Mouse (Mus musculus) ES-E14 (cell line): ENCODE results near the gene Bmp6. TPM values are rescaled to one million over a fixed set of nuclear protein-coding genes. Genes with fewer than 3 reads are reported as not detected.

Experiments used
- DNase-seq: peaks from one replicate; pipeline ENCODE4 v3.0.0-alpha.2; 2013; ENCODE audit warnings: low read depth, low spot score
- H3K27ac ChIP-seq: 2 replicates; pipeline ENCODE4 v1.5.1; 2012; ENCODE audit warnings: low read depth, mild to moderate bottlenecking, low read length, moderate library complexity, mixed read lengths; ENCODE audit not compliant: poor library complexity, insufficient read depth, severe bottlenecking
- H3K36me3 ChIP-seq: 2 replicates; pipeline ENCODE4 v1.6.1; 2012; ENCODE audit warnings: mild to moderate bottlenecking, low read length, moderate library complexity, mixed read lengths; ENCODE audit not compliant: control insufficient read depth, poor library complexity, insufficient read depth, severe bottlenecking
- H3K4me1 ChIP-seq, 2 experiments: fragments of 150-350 bp in 1 of 2; sonication (generic) in 1 of 2; 2 replicates each; pipeline ENCODE4 v1.6.1; 2012; ENCODE audit warnings: low read length in 2 of 2, mild to moderate bottlenecking in 1 of 2, mixed read lengths in 1 of 2; ENCODE audit not compliant: control insufficient read depth in 2 of 2, insufficient read depth in 2 of 2, poor library complexity in 1 of 2
- H3K4me3 ChIP-seq, 2 experiments: fragments of 150-350 bp in 1 of 2; sonication (generic) in 1 of 2; 2 replicates each; pipeline ENCODE4 v1.5.1; 2012; ENCODE audit warnings: low read length in 2 of 2, low read depth in 1 of 2, mild to moderate bottlenecking in 1 of 2, mixed read lengths in 1 of 2; ENCODE audit not compliant: insufficient read depth in 1 of 2, poor library complexity in 1 of 2, severe bottlenecking in 1 of 2
- H3K9ac ChIP-seq: 2 replicates; pipeline ENCODE4 v1.6.1; 2012; ENCODE audit warnings: low read depth, mild to moderate bottlenecking, low read length, mixed read lengths; ENCODE audit not compliant: poor library complexity, insufficient read depth, severe bottlenecking
- H3K9me3 ChIP-seq: fragments of 150-350 bp; sonication (generic); 2 replicates; pipeline ENCODE4 v1.6.1; 2012; ENCODE audit warnings: low read depth, mild to moderate bottlenecking, low read length; ENCODE audit not compliant: control insufficient read depth, insufficient read depth
- CHD2 ChIP-seq: IDR thresholded peaks from 2 replicates; pipeline ENCODE4 v1.6.1; 2014; ENCODE audit warnings: mild to moderate bottlenecking, low read depth, low read length, inconsistent platforms
- HCFC1 ChIP-seq: IDR thresholded peaks from 2 replicates; pipeline ENCODE4 v1.6.1; 2012; ENCODE audit warnings: low read length, inconsistent platforms, borderline replicate concordance; ENCODE audit not compliant: insufficient read depth
- MAFK ChIP-seq: IDR thresholded peaks from 2 replicates; pipeline ENCODE4 v1.6.1; 2014; ENCODE audit warnings: mild to moderate bottlenecking, low read depth, low read length, inconsistent platforms; ENCODE audit not compliant: insufficient read depth
- ZC3H11A ChIP-seq: IDR thresholded peaks from 2 replicates; pipeline ENCODE4 v1.6.1; 2012; ENCODE audit warnings: low read depth, mild to moderate bottlenecking, inconsistent platforms, low read length, borderline replicate concordance
- ZNF384 ChIP-seq: IDR thresholded peaks from 2 replicates; pipeline ENCODE4 v1.6.1; 2012; ENCODE audit warnings: low read depth, low read length, inconsistent platforms
- in situ Hi-C, 2 experiments: fragments of 600-800 bp; cut with MboI; formaldehyde crosslinking; loops; one replicate each; pipeline ENCODE4 v1.15.1; 2025; ENCODE audit warnings: low sequenced_read_pairs in 2 of 2, inconsistent platforms in 1 of 2; ENCODE audit not compliant: unreplicated experiment in 2 of 2
- total RNA-seq: library from RNA; depleted of rRNA; stranded (reverse); fragments of 300-350 nt; gene quantifications from 2 replicates; pipeline ENCODE4 v1.2.3, GENCODE M21; 2012

Gene Bmp6
- total RNA-seq, 1 experiment, result 2.1 TPM

DNA sequence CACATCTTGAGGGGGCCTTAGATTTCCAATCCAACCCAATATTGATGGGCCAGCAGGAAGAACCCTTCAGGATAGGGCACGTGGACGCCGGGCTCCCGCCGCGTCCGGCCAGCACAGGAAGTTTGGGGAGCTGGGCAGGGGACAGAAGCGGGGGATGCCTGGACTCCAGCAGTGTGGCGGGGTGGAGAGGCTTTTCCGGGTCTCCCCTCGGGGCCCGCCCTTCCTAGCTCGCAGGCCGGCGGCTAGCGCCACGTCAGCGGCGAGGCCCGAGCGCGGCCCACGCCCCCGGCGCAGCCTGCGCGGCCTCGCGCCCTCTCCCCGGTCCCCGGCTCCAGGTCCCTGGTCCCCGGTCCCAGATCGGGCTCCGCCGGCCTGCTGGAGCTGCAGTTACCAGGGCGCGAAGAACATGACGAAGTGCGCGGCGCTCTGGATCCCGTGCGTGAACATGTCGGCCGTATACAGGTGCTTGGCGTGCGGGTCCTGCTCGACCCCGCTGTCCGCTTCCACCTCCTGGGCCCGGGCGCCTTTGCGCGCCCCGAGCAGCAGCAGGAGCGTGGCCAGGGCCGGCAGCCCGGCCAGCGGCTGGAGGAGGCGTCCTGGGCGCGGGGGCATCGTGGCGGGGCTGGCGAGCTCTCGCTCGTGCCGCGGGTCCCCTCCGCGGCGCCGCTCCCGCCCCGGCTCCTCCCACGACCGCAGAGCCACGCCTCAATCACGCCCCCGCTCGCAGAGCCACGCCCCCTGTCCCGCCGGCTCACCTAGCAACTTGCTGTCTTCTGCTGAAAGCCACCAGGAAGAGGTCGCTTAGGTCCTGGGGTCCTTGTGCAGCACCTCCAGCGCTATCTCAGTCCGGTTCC lies 183.1 kb downstream of the Bmp6 start:
- H3K9me3 ChIP-seq, result no peaks in the 10 kb centered on the region
- TF ChIP-seq HCFC1 (no peak; the same call in 1 of the 2 replicates), MAFK (no peak)
- peaks cover 0 to 9% of the 10 kb centered on the region in 2 experiments; a peak in 2 of 4 replicates for H3K4me1 ChIP-seq
- H3K27ac ChIP-seq, result no peak overlapping the region
- H3K9ac ChIP-seq, result peak overlapping the region; percentile 92
- H3K4me3 ChIP-seq, result peak overlapping the region; percentile 85 to 86
- in situ Hi-C loops, result no loop called here
- peaks cover 3% of the 10 kb centered on the region; the same call in 1 of the 2 replicates for H3K36me3 ChIP-seq
- peak; percentile 61 for DNase-seq

DNA sequence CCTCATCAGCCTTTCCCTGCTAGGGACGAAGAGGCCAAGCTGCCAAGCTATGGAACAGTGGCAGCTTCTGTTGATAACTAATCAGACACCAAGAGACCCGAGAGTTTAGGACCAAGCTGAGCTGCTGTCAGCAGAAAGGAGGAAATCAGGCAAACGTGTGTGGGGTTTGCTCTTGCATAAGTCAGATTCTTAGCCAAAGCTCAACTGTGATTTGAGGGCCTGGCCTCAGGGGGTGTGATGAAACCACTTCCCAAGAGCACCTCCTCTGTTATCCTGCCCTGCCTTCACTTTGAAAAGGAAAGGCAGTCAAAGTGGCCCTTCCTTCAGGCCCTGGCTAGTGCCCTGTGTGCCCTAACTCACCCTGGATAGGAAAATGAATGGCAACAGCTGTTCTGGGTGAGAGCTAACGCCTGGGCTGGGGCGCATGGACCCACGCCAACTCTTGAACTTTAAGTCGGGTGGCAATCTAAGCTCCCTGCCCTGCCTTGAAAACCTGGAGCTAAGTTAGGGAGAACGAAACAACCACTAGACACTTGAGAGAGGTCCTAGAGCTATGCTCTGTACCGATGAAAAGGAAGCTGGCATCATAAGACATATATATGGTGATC lies 183.9 kb downstream of the Bmp6 start, which contains the start of gene Txndc5:
Gene Txndc5, minus strand, starts transcription at position 138 of the 608 bp plus-strand sequence.
- in situ Hi-C loops, result no loop called here
- H3K4me1 ChIP-seq, result peaks cover 0 to 9% of the 10 kb centered on the region in 2 experiments; a peak in 2 of 4 replicates
- no peaks in the 10 kb centered on the region for H3K9me3 ChIP-seq
- DNase-seq, result no peak
- peak within 1 kb of the TSS; percentile 92 for H3K9ac ChIP-seq
- peak within 1 kb of the TSS; percentile 85 to 86 for H3K4me3 ChIP-seq
- no peak within 1 kb of the TSS for H3K27ac ChIP-seq
- H3K36me3 ChIP-seq, result no peaks in the 10 kb centered on the region
- TF ChIP-seq MAFK (no peak), ZNF384 (no peak), HCFC1 (no peak), CHD2 (no peak), ZC3H11A (no peak)

DNA sequence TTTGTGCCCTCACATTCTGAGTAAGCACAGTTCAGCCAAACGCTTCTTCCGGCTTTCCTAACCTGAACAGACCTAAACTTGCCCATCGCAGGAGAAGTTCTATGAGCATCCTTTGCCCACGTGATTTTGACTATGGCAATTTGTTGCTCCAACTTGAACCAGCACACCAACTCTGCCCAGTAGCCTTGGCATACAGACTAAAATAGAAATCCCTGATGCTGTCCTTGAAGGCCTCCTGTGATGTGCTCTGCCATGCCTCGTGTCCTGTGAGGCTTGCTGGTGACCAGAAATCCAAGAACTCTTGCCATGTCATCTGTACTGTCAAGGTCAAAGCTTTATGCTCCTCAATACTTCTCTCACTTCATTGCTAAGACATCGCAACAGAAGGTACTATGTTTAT lies 184.7 kb downstream of the Bmp6 start:
- H3K9me3 ChIP-seq, result no peaks in the 10 kb centered on the region
- in situ Hi-C loops, result no loop called here
- H3K9ac ChIP-seq, result no peak overlapping the region
- peaks cover 0 to 9% of the 10 kb centered on the region in 2 experiments; a peak in 2 of 4 replicates for H3K4me1 ChIP-seq
- no peaks in the 10 kb centered on the region for H3K36me3 ChIP-seq
- no peak overlapping the region for H3K4me3 ChIP-seq
- H3K27ac ChIP-seq, result no peak overlapping the region
- no peak for DNase-seq
- TF ChIP-seq HCFC1 (no peak), CHD2 (no peak), MAFK (no peak), ZC3H11A (no peak), ZNF384 (no peak)

DNA sequence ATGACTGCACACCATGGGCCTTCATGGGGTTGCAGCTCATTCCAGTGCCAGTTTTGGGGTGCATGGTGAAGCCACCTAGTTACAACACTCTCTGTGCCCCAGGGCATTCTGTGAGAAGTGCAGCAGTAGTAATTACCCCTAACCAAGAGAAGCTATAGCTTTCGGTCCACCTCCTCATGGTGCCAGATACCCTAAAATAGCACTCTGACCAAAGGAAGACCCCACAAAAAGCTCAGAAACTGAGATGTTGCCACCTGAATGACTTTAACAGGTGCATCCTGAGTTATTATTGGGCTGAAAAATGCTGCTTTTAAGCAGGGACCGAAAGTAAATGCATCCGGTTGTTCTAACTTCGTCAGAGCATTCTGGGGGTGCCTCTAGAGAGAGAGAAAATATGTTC lies 186.6 kb downstream of the Bmp6 start:
- no peak for DNase-seq
- Histone ChIP-seq H3K36me3 (no peaks in the 10 kb centered on the region), H3K4me3 (no peak overlapping the region), H3K27ac (no peak overlapping the region), H3K9ac (no peak overlapping the region), H3K9me3 (no peaks in the 10 kb centered on the region), H3K4me1 (peaks cover 0 to 3% of the 10 kb centered on the region in 2 experiments; a peak in 1 of 4 replicates)
- TF ChIP-seq ZC3H11A (no peak), MAFK (no peak), ZNF384 (no peak), CHD2 (no peak), HCFC1 (no peak)
- in situ Hi-C loops, result no loop called here

DNA sequence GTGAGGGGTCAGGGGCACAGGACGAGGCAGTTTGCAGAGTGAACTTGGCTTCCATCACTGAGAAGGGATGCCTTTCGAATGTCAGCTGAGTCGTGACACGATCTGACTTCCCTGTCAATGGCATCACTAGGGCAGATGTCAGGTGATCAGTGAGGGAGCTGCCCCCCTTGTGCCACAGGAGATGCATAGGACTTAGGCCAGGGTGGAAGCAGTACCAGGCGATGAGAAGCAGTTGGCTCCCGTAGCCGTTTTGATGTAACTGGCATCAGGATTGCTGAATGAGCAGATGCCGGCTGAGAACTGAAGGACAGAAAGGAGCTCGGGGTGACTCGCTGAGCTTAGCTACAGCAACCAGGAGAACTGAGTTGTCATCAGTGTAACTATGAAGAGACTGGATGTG lies 188.6 kb downstream of the Bmp6 start:
- Histone ChIP-seq H3K27ac (no peak overlapping the region), H3K9ac (no peak overlapping the region), H3K36me3 (no peaks in the 10 kb centered on the region), H3K4me3 (no peak overlapping the region), H3K4me1 (0 out of 4 replicates have a peak, but pooled peaks cover 0 to 2% of the 10 kb centered on the region in 2 experiments), H3K9me3 (no peaks in the 10 kb centered on the region)
- in situ Hi-C loops, result no loop called here
- TF ChIP-seq ZNF384, result no peak
- no peak for TF ChIP-seq HCFC1
- TF ChIP-seq CHD2, result no peak
- no peak for TF ChIP-seq ZC3H11A
- no peak for TF ChIP-seq MAFK
- no peak for DNase-seq
